Mouse (Mus musculus) cerebellum, adult 2 months (tissue): ENCODE data around the gene Ksr2.

ENCODE experiments used
- CTCF ChIP-seq: fragments of 200-500 bp; IDR thresholded peaks from 2 replicates; pipeline ENCODE4 v1.5.1; 2011; ENCODE audit warnings: low read depth, mild to moderate bottlenecking, control low read depth, low read length, moderate library complexity, borderline replicate concordance; ENCODE audit not compliant: insufficient read depth
- POLR2A ChIP-seq: fragments of 200-500 bp; IDR thresholded peaks from 2 replicates; pipeline ENCODE4 v1.6.1; 2011; ENCODE audit warnings: low read length, control low read depth, borderline replicate concordance; ENCODE audit not compliant: insufficient read depth

DNA sequence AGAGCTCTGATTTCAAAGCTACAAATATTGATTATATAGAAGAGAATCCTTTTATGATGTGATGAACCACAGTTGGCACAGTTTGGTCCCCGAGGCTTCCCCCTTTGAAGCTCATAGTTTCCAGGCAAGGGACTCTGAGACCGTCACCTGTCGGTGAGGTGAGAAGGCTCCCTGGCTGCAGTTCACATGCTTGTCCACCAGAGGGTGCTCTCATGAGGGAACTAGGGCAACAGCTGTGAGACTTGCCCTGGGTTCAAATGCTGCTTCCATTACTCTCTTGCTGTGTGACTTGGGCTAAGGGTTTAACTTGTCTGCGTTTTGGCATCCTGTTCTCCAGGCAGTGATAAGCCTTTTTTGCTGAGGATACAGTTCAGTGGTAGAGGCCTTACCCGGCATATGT, 88.8 kb downstream of the Ksr2 start:
- peak; percentile 82 for TF ChIP-seq CTCF
- no peak for TF ChIP-seq POLR2A
